Mouse (Mus musculus): ENCODE results near the gene Ola1. TPM values are rescaled to one million over a fixed set of nuclear protein-coding genes. Genes with fewer than 3 reads are reported as not detected.

Ola1 gene
- total RNA-seq, 2 experiments from 2014 or later: 116 to 117 TPM

- no peak for DNase-seq (ENCODE audit: extremely low spot score in 1 of 2, low spot score in 1 of 2)
These were observed 148.2 kb downstream of the Ola1 start for GRCm38 (mm10) chr2:73070449-73071076.

DNA sequence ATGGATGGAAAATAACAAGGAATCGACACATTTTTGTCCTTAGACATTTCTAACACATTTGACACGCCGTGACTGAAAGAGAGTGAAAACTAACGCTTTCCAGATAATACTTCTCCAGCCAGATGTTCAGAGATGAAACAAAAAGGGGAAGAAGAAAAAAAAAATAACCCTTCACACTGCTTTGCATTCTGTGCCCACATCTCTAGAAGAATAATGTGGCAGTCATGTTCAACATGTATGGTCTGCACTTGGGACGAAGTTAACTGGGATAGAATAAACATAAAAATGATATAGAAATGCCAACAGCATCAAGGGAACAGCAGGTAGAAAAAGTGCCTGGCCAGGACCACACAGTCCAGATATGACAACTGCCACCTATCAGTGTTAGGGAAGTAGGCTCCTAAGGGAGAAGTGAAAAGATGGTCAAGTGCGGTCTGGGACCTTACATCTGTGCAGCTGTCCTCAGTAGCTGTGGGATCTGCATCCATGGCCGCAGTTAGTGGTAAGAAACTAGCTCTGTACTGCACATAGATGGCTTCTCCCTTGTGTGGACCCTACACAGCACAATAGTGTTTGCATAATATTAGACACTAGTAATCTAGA is 149.4 kb downstream of the Ola1 start:
- DNase-seq (ENCODE audit: extremely low spot score in 1 of 2, low spot score in 1 of 2): no peak

DNA sequence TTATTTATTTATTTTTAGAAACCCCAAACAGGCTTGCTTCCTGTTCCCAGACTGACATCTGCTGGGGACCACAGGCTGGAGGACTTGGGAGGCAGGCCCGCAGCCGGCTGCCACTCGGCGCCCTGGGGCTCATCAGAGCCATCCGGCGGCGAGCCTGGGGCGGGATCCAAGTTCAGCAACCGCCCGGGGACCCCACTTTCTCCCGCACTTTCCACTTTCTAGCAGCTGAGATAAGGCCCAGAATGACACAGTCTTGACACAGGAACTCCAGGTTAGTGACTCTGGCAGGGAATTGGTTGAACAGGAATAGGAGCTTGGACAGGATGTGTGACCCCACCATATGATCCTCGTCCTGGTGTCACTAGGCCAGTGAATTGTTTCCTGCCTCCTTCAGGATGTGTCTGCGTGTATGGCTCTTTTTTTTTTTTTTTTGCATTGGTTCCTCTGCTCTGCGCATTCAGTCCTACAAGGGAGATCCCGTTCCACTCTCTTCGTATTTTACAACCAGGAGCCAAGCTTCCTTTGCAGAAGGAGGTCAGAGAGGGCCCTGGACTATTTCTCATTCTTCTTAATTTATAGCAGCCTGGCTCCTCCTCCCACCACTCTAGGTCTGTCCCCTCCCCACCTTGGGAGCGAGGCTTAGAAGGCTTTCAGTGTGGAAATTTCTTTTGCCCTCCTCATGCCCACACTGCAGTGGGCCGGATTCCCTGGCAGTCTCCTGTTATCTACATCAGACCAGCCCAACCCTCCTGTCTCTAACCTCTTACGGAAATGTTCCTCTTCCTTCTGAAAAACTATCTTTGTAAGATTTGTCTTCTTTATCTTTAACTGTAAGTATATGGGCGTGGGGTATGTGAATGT is 152.2 kb downstream of the Ola1 start:
- DNase-seq (ENCODE audit: extremely low spot score in 1 of 2, low spot score in 1 of 2): no peak

DNA sequence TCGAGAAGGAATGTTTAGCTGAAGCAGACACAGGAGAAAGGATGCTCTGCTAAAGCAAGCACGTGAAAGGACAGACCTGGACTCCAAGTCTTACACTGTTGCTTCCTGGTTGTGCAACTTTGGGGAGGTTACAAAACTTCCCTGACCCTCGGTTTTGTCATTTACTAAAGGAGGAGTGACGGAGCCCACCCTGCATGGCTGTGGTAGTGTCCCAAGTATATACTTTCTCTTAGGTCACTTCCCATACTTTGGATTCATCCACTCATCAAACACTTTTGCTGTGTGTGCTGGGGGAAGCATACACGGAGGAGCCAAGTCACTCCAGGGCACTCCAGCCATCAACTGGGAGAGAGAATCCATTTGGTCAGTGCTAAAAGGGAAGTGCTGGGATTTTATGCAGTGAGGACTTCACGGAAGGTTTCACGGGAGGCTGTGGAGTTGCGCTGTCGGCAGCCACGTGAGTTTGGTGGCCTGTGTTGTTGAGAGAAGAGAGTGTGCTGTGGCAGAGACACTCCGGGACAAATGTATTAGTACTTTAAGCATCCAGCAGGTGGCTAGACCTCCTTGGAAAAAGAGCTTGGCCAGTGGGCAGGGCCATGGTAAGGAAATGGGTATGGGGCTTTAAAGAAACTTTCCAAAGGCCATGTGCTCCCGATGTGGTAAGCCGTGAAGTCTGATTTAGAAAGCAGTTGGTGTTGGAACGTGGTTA is 154.7 kb downstream of the Ola1 start:
- DNase-seq (ENCODE audit: extremely low spot score in 1 of 2, low spot score in 1 of 2): no peak

DNA sequence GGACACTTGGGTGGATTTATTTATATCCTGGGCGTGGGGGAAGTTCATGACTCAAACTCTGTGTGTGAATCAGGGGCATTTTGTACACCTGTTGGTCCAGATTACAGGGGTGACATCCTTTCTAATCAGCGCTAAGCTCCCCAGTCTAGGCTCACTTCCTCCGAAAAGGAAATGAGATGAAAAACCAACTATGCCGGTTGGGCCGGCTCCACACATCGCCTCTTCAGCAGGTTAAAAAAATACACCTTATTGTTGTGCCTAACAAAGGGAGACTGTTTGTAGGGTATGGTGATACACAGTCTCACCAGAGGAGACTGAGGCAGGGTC is 158.5 kb downstream of the Ola1 start:
- DNase-seq (ENCODE audit: extremely low spot score in 1 of 2, low spot score in 1 of 2): no peak

DNA sequence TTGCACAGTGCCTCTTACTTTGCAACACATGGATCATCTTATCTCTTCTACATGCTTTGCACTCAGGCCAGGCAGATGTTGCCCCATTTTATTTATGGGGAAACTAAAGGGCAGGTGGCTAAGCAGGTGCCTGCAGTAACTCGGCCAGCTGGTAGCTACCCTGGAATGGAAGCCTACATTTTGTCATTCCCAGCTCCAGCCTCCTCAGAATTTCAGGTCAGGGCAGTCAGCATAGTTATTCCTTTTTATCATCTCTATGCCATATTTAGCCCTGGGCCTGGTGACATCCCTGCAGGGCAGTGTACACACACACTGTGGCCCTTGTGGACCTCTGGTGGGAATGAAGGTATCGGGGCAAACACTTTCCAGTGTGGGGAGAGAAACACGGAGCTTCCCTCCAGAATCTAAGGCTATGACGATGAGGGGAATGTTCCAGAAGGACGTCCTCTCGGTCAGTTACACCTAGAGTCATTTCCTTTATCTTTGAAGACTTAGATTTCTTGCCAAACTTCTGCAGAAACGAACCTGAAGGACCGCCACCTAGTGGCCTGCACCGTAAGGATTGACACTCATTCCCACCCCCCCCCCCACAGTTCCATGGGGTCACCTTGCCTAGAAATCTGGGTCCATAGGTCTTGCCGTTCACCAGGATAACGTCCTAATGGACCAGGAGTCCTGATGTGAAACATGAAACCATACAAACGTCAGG is 159.0 kb downstream of the Ola1 start:
- DNase-seq (ENCODE audit: extremely low spot score in 1 of 2, low spot score in 1 of 2): peak in 1 of 2 experiments; percentile 46

DNA sequence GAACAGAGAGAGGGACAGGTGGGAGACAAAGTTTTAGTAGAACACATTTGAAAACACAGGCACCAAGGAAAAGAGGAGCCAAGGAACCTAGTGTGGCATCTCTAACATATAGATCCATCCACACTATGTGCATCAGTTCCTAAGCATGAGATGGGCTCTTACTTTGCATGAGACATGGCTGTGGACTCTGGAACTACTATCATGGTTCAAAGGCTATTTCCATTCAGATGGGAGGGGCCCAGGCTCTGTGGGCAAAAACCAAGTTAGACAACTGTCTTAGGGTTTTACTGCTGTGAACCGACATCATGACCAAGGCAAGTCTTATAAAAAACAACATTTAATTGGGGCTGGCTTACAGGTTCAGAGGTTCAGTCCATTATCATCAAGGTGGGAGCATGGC is 160.4 kb downstream of the Ola1 start:
- DNase-seq (ENCODE audit: extremely low spot score in 1 of 2, low spot score in 1 of 2): no peak

DNA sequence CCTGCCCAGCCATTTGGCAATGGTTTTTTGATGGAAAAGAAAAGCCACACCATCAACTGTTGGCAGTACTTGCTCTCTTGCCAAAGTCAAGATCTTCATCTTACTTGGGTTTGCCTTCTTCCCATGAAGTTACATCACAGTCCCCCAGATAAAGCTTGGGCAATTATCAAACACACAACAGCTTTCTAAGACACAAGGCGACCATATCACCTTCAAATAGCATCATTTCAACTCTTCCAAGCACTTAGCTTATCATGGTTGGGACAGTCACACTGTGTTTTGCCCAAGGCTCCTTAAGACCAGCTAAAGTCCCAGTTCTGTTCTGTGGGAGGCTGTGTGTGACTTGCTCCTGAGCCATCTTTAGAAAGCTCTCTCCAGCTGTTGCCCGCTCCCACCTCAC is 161.1 kb downstream of the Ola1 start:
- DNase-seq (ENCODE audit: extremely low spot score in 1 of 2, low spot score in 1 of 2): no peak

DNA sequence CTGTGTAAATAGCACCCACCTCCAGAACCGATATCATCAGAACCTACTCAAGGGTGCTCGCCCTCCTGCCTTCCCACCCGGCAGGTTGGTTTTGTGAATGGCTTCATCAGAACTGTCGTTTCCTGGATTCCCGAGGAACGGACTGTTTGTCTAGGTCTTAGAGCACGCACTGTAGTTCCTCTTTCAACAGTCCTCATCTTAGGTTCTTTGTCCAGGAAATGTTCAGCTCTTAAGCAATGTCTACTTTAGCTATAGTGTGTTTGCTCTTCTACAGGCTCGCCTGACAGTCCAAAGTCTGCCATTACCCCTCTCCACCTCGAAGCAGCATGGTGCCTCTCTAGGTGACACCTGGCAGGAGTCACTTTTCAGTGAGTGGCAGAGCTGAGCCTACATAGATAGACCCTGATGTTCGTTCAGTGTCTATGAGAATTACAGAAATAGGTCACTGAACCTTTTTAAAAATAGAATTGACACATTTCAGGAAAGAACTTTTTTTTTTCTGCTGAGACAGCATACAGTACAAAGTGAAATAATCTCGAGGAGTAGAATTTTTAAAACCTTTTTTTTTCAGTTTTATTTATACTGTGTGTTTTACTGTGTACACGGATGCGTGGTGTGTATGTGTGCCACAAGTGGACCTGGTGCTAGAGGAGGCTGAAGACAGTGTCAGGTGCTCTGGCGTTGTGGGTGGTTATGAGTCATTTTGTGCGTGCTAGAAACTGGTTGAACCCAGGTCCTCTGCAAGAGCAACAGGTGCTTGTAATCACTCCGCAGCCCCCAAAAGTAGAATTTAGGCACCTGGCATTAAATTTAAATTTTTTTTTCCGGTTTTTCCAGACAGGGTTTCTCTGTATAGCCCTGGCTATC is 162.4 kb downstream of the Ola1 start:
- no peak for DNase-seq (ENCODE audit: extremely low spot score in 1 of 2, low spot score in 1 of 2)

GRCm38 (mm10) chr2:73053791-73054490 is 164.8 kb downstream of the Ola1 start:
- DNase-seq (ENCODE audit: extremely low spot score in 1 of 2, low spot score in 1 of 2): no peak

- no peak for DNase-seq (ENCODE audit: extremely low spot score in 1 of 2, low spot score in 1 of 2)
These were observed 168.3 kb downstream of the Ola1 start for GRCm38 (mm10) chr2:73050401-73050800.

GRCm38 (mm10) chr2:73049977-73050376 is 168.7 kb downstream of the Ola1 start:
- DNase-seq (ENCODE audit: extremely low spot score in 1 of 2, low spot score in 1 of 2): no peak

GRCm38 (mm10) chr2:73049001-73049684 is 169.6 kb downstream of the Ola1 start:
- DNase-seq (ENCODE audit: extremely low spot score in 1 of 2, low spot score in 1 of 2): no peak

DNA sequence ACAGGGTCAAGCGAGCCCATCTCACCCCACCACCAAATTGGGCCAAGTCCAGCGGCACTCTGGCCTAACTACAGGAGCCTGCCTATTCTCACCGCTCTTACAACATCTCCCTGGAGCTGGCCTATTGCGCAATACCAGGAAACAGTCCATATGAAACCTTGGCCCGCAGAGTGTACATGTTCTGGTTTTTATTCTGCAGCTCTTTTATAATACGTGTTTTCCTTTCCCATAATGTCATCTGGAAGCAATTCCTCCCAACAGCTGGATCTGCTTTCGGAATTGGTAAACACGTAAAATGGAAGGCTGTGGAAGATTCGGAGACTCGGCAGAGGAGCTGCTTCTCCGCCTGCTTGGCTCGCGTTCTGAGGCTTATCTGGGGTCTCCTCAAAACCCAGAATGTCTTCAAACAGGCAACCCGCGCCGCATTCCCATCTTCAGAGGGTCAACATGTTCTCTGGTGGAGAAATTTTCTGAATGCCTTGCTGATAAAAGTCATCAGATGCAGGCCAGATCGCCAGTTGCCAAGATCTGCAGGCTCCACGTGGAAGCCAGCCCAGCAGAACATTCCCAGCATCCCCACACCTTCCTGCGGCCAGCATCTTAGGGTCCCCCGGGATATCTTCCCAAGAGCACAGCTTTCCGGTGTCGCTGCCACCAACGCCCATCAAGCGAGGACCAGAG is 171.5 kb downstream of the Ola1 start:
- no peak for DNase-seq (ENCODE audit: extremely low spot score in 1 of 2, low spot score in 1 of 2)

- no peak for DNase-seq (ENCODE audit: extremely low spot score in 1 of 2, low spot score in 1 of 2)
These were observed 172.1 kb downstream of the Ola1 start for GRCm38 (mm10) chr2:73046576-73046975.

DNA sequence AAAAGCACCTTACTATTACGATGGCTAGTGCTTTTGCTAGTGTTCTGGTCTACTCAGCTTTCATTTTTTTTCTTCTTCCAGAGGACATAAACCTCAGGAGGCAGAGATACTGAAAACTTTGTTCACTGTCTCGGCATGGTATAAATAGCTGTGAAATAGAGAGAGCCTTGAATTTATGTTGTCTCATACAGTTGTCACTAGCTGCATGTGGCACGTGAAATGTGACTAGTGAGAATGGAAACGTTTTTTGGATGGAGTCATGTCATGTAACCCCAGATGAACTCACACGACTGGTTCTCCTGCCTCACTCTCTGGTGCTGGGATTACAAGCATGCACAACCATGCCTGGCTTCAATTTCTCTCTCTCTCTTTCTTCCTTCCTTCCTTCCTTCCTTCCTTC is 173.2 kb downstream of the Ola1 start:
- DNase-seq (ENCODE audit: extremely low spot score in 1 of 2, low spot score in 1 of 2): no peak

Data from layer of hippocampus, postnatal 25 days (tissue).